Mouse (Mus musculus) small intestine, adult 2 months (tissue): ENCODE data around the gene Syngr1.

Experiments
- CTCF ChIP-seq: fragments of 200-500 bp; IDR thresholded peaks from 2 replicates; pipeline ENCODE4 v1.5.1; 2012; ENCODE audit warnings: low read depth, mild to moderate bottlenecking, control low read depth, inconsistent platforms, low read length, moderate library complexity, mixed read lengths; ENCODE audit not compliant: insufficient replicate concordance, insufficient read length; ENCODE audit errors: extremely low read depth
- POLR2A ChIP-seq: fragments of 200-500 bp; IDR thresholded peaks from 2 replicates; pipeline ENCODE4 v1.6.1; 2012; ENCODE audit warnings: low read depth, mild to moderate bottlenecking, control low read depth, inconsistent platforms, low read length, moderate library complexity

DNA sequence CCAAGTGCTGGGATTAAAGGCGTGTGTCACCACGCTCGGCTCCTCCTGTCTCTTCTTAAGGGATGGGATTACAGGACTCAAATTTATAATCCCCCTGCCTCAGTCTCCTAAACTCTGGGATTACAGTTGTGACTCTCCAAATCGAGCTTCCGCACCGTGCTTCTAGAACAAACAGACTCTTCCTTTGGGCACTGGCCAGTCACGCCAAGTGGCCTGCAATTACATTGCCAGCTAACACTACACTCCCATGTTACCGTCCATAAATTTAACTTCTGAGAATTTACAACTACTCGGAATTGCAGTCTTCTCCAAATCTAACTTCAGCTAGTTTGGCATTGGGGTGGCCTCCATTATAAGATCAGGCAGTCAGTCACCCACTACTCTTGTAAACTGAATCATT is 41.3 kb downstream of the Syngr1 start:
- TF ChIP-seq POLR2A (no peak), CTCF (no peak)
